Mouse (Mus musculus) embryonic facial prominence, embryonic 12.5 days (tissue): ENCODE results near the gene Slc2a3. TPM values are rescaled to one million over a fixed set of nuclear protein-coding genes. Genes with fewer than 3 reads are reported as not detected.

Source experiments
- ATAC-seq: fragments of 200-750 bp; cut with Nextera tagmentation; 2 replicates; pipeline ENCODE4 v1.8.0; 2017; ENCODE audit not compliant: insufficient number of reproducible peaks, insufficient read depth, low FRiP score, low TSS enrichment
- H3K27ac ChIP-seq: fragments of 300-500 bp; sonication (generic); 2 replicates; pipeline ENCODE4 v1.5.1; 2016; ENCODE audit warnings: mild to moderate bottlenecking
- H3K27me3 ChIP-seq: fragments of 300-500 bp; sonication (generic); 2 replicates; pipeline ENCODE4 v1.6.1; 2016; ENCODE audit warnings: mild to moderate bottlenecking, moderate library complexity
- H3K36me3 ChIP-seq: fragments of 300-500 bp; sonication (generic); 2 replicates; pipeline ENCODE4 v1.6.1; 2016; ENCODE audit warnings: mild to moderate bottlenecking
- H3K4me1 ChIP-seq: fragments of 300-500 bp; sonication (generic); 2 replicates; pipeline ENCODE4 v1.6.1; 2016
- H3K4me2 ChIP-seq: fragments of 300-500 bp; sonication (generic); replicated peaks from 2 replicates; pipeline ENCODE4 v1.6.1; 2016; ENCODE audit warnings: mild to moderate bottlenecking, moderate library complexity
- H3K4me3 ChIP-seq: fragments of 300-500 bp; sonication (generic); 2 replicates; pipeline ENCODE4 v1.5.1; 2016; ENCODE audit warnings: mild to moderate bottlenecking
- H3K9ac ChIP-seq: fragments of 300-500 bp; sonication (generic); 2 replicates; pipeline ENCODE4 v1.6.1; 2016; ENCODE audit warnings: mild to moderate bottlenecking, moderate library complexity
- H3K9me3 ChIP-seq: fragments of 300-500 bp; sonication (generic); 2 replicates; pipeline ENCODE4 v1.6.1; 2016; ENCODE audit warnings: mild to moderate bottlenecking, moderate library complexity
- WGBS: fragments of 180-500 bp; shearing (Covaris S2); methylation state at CpG from one replicate; pipeline ENCODE4 v1.1.7; 2016; 5-methylcytosine and 5-hydroxymethylcytosine counted together
- polyA plus RNA-seq: library from polyadenylated mRNA; unstranded; fragments of >200 nt; fragmentation: Nextera tagmentation; extraction: Ambion mirVana; gene quantifications from 2 replicates; pipeline ENCODE4 v1.2.1, GENCODE M21; 2016

Gene Slc2a3
- polyA plus RNA-seq, 1 experiment from 2014 or later: 32.7 TPM

DNA sequence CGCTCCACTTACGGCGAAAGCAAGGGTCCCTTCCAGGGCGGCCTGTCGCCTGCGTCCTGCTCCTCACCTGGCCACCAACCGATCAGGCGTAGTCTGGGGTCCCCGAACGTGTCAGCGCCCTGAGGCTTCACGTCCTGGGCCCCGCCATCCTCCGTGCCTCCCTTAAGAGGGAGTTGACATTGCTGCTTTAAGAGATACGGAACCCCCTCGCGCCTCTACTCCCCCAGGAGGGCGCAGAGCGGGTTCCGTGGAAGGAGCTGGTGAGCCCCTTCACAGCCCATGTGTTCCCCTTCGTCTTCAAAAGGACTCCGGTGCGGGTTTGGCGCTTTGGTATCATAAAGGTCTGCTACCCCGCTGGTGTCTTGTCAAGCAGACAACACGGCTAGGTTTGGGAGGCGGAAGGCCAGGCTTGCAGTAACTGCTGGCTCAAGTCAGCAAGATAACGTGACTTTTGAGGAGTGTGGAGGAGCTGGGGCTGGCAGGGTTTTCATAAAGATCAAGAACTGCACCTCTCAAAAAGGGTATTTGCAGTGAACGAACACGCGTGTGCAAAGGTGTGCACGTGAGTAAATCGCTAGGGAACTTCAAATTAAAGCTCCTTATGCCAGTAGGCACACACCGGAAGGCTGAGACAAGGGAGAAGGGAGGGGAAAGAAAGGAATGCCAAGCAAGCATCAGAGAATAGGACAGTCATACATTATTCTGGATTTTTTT is 518 bp upstream of the Slc2a3 start:
- Histone ChIP-seq H3K9me3 (no peaks in the 10 kb centered on the region), H3K4me3 (peak overlapping the region; percentile 54), H3K4me2 (peak overlapping the region; percentile 96), H3K27ac (no peak overlapping the region), H3K4me1 (peaks cover 5% of the 10 kb centered on the region; the same call in 1 of the 2 replicates), H3K9ac (peak overlapping the region; percentile 63), H3K27me3 (peaks cover 15% of the 10 kb centered on the region), H3K36me3 (no peaks in the 10 kb centered on the region)
- WGBS: 2% methylated on average over 34 of the region's 34 CpGs
- peak; percentile 52; the same call in 1 of the 2 replicates for ATAC-seq

DNA sequence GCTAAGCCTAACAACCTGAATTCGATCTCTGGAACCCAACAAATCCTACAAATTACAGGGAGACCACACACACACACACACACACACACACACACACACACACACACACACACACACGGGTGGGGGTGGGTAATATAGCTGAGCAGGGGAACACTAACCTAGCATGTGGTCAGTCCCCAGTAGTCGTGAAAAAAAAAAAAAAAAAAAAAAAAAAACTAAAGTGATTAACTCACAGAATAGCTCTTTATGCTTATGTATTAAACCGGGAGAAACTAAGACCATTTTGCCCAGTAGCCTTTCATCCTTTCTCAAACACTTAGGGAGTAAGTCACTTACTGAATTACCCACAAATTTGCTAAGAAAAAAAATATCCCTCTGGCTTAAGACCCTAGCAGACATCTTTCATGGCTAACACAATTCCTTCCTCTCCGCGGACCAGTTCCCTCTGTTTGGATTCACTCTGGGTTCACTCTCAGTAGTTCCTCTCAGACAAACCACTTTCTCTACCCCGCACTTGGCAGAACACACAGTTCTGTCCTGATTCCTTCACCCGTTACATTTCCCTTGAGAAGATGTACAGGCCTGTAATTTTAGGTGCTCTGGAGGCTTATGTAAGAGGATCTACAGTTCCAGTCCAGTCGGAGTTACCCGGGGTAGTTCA is 670 bp downstream of the Slc2a3 start:
- peak overlapping the region; percentile 54 for H3K4me3 ChIP-seq
- ATAC-seq: no peak
- H3K4me2 ChIP-seq: peak overlapping the region; percentile 96
- H3K9ac ChIP-seq: peak overlapping the region; percentile 63; the same call in 1 of the 2 replicates
- peaks cover 5% of the 10 kb centered on the region; the same call in 1 of the 2 replicates for H3K4me1 ChIP-seq
- H3K9me3 ChIP-seq: no peaks in the 10 kb centered on the region
- no peaks in the 10 kb centered on the region for H3K36me3 ChIP-seq
- H3K27ac ChIP-seq: no peak overlapping the region
- 39% methylated on average over 10 of the region's 10 CpGs for WGBS
- H3K27me3 ChIP-seq: peaks cover 15% of the 10 kb centered on the region

DNA sequence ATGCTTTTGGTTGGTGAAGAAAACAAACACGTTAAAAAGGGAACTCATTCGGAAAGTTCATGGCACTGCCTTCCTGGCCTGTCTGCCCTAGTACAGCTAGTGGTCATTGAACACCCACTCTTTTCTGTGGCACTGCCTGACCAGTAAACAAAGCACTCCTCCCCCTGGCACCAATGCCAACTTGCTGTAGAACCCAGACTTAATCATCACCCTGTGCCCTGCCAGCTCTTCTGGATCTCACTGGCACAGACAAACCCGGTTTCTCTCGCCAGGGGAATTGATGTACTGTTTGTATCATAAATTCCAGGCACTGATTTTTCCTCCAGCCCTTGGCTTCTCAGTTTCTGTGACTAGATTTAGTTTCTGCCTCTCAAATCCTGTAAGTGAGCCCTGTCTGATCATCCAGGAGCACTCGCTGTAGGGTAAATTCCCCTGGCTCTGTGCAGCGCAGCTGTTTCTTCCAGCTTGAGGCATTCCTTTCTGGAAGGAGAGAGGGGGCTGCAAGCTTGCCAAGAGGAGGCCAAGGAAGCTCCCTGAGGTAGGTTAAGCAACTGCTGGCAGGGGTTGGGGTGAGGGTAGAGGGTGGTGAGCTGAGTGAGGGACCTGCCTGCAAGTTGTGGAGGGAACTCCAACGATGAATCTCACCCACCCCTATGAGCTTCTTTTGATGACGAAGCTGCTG is 6.0 kb downstream of the Slc2a3 start:
- H3K27me3 ChIP-seq: no peaks in the 10 kb centered on the region
- H3K27ac ChIP-seq: no peak overlapping the region
- no peaks in the 10 kb centered on the region for H3K9me3 ChIP-seq
- H3K4me3 ChIP-seq: no peak overlapping the region
- H3K4me1 ChIP-seq: no peaks in the 10 kb centered on the region
- H3K9ac ChIP-seq: no peak overlapping the region
- no peak overlapping the region for H3K4me2 ChIP-seq
- no peaks in the 10 kb centered on the region for H3K36me3 ChIP-seq
- no peak for ATAC-seq
- 67% methylated on average over 8 of the region's 8 CpGs for WGBS

DNA sequence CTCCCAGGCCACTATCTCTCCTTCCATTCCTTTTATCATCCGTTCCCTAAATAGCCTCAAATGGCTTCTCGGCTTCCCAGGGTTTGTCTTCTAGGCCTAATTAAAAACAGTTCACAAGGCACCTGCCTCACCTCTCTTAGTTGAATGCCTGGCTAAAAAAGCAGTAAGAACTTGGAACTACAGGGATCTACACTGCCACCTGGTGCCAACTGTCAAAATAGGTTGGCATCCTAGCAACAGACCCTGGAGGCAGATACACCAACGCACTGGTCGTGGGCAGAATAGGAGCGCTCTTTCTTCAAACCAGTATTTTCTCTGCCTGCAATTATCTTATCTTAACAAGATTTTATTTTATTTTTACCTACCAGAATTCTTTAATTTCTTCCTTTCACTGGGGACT is 15.2 kb downstream of the Slc2a3 start:
- Histone ChIP-seq H3K9ac (no peak overlapping the region), H3K4me1 (no peaks in the 10 kb centered on the region), H3K27ac (no peak overlapping the region), H3K4me3 (no peak overlapping the region), H3K4me2 (no peak overlapping the region), H3K36me3 (no peaks in the 10 kb centered on the region), H3K27me3 (no peaks in the 10 kb centered on the region), H3K9me3 (no peaks in the 10 kb centered on the region)
- no peak for ATAC-seq
- WGBS: 36% methylated on average over 5 of the region's 5 CpGs

DNA sequence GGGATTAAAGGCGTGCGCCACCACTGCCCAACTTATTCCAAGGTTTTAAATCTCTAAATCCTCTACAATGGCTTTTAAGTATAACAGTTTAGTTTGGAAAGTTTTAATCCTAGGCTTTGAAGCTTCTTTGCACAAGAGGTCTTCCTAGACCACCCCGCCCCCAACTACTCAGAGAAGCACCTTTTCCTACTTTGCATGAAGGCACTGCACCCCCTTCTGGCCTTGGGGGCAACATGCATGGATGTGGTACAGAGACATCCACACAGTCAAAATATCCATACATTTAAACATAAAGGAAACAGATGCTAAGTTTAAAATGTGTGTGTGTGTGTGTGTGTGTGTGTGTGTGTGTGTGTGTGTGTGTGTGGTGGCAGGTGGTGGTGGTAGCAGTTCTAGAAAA is 16.6 kb downstream of the Slc2a3 start:
- Histone ChIP-seq H3K9ac (no peak overlapping the region), H3K4me1 (no peaks in the 10 kb centered on the region), H3K27ac (no peak overlapping the region), H3K4me3 (no peak overlapping the region), H3K27me3 (no peaks in the 10 kb centered on the region), H3K9me3 (no peaks in the 10 kb centered on the region), H3K36me3 (no peaks in the 10 kb centered on the region), H3K4me2 (no peak overlapping the region)
- 95% methylated on average over 3 of the region's 3 CpGs for WGBS
- no peak for ATAC-seq

DNA sequence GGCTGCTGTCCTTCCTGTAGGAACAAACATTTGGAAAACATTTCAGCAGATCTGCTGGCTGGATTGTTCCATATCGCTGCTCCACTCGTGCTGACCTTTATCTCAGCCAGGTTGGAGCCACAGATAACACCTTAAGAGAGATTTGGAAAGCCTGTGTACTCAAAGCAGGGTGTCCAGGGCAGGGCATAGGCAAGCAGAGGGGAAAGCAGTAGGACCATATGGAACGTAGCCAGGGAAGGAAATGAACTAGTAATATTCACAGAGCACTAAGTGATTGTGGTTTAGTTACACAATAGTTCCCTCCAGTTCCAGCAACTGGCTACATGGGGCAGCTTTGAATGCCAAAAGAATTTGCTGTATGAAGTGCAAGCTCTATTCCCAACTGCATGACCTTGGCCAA is 19.3 kb downstream of the Slc2a3 start:
- no peaks in the 10 kb centered on the region for H3K9me3 ChIP-seq
- no peak overlapping the region for H3K27ac ChIP-seq
- no peak overlapping the region for H3K4me3 ChIP-seq
- no peak overlapping the region for H3K4me2 ChIP-seq
- no peaks in the 10 kb centered on the region for H3K36me3 ChIP-seq
- no peaks in the 10 kb centered on the region for H3K27me3 ChIP-seq
- no peak for ATAC-seq
- WGBS: 66% methylated on average over 3 of the region's 3 CpGs
- no peak overlapping the region for H3K9ac ChIP-seq
- no peaks in the 10 kb centered on the region for H3K4me1 ChIP-seq

DNA sequence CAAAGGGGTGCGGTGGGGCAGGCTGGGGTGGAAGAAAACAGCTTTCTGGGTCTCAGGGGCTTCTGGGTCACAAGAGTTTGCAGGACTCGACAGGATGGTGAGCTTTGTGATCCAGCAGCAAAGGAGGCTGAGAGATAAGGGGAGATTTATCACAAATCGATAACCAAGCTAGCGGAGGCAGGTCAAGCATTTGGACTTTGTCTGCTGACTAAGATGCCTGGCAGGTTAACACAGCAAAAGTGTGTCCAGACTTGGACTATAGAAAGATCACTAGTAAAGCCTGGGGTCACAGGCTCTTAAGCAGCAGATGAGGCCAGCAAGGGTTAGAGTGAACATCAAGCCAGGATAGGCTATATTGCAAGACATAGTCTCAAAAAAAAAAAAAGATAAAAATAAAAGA is 20.3 kb downstream of the Slc2a3 start:
- Histone ChIP-seq H3K9me3 (no peaks in the 10 kb centered on the region), H3K4me2 (no peak overlapping the region), H3K27ac (no peak overlapping the region), H3K36me3 (no peaks in the 10 kb centered on the region), H3K4me1 (no peaks in the 10 kb centered on the region), H3K9ac (no peak overlapping the region), H3K4me3 (no peak overlapping the region), H3K27me3 (no peaks in the 10 kb centered on the region)
- 79% methylated on average over 4 of the region's 4 CpGs for WGBS
- no peak for ATAC-seq

DNA sequence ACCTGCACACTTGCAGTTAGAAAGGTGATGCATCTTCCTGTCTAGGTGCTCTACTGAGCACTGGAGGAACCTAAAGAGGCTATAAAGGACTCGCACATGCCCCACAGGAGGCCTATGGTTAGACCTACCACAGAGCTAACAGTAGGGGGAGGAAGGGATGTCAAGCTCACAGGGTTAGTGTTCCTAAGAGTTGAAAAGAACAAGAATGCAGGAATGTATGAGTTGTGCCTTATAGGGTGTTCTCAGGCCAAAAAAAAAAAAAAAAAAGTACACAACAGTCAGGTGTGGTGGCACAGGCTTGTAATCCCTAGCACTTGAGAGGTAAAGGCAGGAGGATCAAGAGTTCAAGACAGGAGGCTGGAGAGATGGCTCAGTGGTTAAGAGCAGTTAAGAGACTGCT is 21.5 kb downstream of the Slc2a3 start:
- Histone ChIP-seq H3K9ac (no peak overlapping the region), H3K27ac (no peak overlapping the region), H3K4me2 (no peak overlapping the region), H3K4me1 (no peaks in the 10 kb centered on the region), H3K4me3 (no peak overlapping the region), H3K9me3 (no peaks in the 10 kb centered on the region), H3K27me3 (no peaks in the 10 kb centered on the region), H3K36me3 (no peaks in the 10 kb centered on the region)
- WGBS: 56% methylated on average over 1 of the region's 1 CpGs
- no peak for ATAC-seq

DNA sequence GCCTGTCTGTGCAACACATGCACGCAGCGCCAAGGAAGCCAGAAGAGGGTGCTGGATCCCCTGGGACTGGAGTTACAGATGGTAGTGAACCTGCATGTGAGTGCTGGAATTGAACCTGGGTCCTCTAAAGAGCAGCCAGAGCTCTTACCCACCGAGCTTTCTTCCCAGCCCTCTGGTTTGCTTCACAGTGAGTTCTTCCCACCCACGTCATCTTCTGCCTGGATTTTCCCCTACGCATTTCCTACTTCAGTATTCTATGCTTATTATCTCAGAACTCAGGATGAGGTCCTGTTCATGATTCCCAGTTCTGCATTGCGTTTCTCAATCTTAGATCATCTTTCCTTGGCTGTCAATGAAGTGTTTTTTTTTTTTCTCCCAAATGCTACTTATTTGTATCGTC is 25.4 kb downstream of the Slc2a3 start:
- no peaks in the 10 kb centered on the region for H3K4me1 ChIP-seq
- no peak for ATAC-seq
- H3K9ac ChIP-seq: no peak overlapping the region
- H3K27me3 ChIP-seq: no peaks in the 10 kb centered on the region
- no peaks in the 10 kb centered on the region for H3K9me3 ChIP-seq
- no peak overlapping the region for H3K4me3 ChIP-seq
- no peak overlapping the region for H3K4me2 ChIP-seq
- H3K36me3 ChIP-seq: no peaks in the 10 kb centered on the region
- H3K27ac ChIP-seq: no peak overlapping the region
- 76% methylated on average over 7 of the region's 7 CpGs for WGBS

DNA sequence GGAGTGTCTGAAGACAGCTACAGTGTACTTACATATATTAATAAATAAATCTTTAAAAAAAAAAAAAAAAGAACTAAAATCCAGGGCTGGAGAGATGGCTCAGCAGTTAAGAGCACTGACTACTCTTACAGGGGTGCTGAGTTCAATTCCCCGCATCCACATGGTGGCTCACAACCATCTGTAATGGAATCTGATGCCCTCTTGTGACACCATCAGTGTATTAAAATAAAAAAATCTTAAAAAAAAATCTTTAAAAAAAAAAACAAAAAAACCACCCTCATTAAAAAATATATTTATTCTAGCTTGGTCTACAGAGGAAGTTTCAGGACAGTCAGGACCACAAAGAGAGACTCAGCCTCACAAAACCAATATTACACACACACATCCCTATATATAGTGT is 27.1 kb downstream of the Slc2a3 start:
- H3K4me2 ChIP-seq: no peak overlapping the region
- H3K9ac ChIP-seq: no peak overlapping the region
- H3K4me1 ChIP-seq: no peaks in the 10 kb centered on the region
- no peak overlapping the region for H3K4me3 ChIP-seq
- H3K27ac ChIP-seq: no peak overlapping the region
- no peaks in the 10 kb centered on the region for H3K9me3 ChIP-seq
- no peaks in the 10 kb centered on the region for H3K36me3 ChIP-seq
- 85% methylated on average over 1 of the region's 1 CpGs for WGBS
- H3K27me3 ChIP-seq: no peaks in the 10 kb centered on the region
- no peak for ATAC-seq

DNA sequence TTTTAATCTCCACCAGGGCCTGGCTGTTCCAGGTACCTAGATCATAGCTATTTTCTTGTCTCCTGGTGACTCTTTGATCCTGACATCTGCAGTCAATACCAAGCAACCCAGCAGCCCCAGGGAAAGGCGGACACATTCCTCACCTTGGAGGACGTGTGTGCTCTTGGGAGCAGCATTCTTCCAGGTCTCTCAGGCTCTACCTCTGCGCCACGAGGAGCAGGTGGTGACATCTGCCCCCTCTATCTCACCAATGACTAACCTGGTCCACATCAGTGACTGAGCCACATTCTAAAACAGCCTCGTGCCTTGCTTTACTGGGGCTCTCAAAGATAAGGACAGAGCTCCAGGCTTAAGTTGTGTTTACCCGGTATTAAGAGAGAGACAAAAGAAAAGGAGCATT is 28.7 kb downstream of the Slc2a3 start:
- Histone ChIP-seq H3K9ac (no peak overlapping the region), H3K27ac (no peak overlapping the region), H3K9me3 (no peaks in the 10 kb centered on the region), H3K36me3 (no peaks in the 10 kb centered on the region), H3K4me3 (no peak overlapping the region), H3K27me3 (no peaks in the 10 kb centered on the region), H3K4me1 (no peaks in the 10 kb centered on the region), H3K4me2 (no peak overlapping the region)
- no peak for ATAC-seq
- 42% methylated on average over 6 of the region's 6 CpGs for WGBS

DNA sequence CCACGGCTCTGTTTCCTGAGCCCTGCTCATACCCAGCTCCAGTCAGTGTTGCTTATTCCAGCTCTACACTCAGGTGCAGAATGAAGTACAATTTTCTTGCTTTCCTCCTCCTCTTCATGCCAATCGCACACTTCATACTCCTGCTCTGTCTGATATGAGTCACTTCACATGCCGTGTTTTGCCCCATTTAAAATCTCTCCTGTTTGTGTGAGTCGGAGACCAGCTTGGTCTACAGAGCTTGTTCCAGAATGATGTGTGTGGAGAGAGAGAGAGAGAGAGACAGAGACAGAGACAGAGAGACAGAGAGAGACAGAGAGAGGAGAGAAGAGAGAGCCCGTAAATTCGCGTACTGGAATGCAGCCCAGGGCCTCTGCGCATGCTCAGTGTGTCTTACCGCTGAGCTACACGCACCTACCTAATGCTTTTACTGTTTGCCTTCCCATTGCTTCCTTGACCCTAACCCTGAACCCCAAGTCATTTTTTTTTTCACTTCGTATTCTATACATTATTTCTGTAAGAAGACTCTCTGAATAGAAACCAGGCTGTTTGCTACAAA is 30.6 kb downstream of the Slc2a3 start:
- no peak for ATAC-seq

More for the DNA sequence above, 30.6 kb downstream of the Slc2a3 start:
- Histone ChIP-seq H3K27ac (no peak overlapping the region), H3K4me1 (0 out of 2 replicates have a peak, but pooled peaks cover 4% of the 10 kb centered on the region), H3K4me2 (no peak overlapping the region), H3K27me3 (no peaks in the 10 kb centered on the region), H3K36me3 (no peaks in the 10 kb centered on the region), H3K9me3 (no peaks in the 10 kb centered on the region), H3K9ac (no peak overlapping the region), H3K4me3 (no peak overlapping the region)
- WGBS: 90% methylated on average over 11 of the region's 11 CpGs
